Mouse (Mus musculus): ENCODE data around the gene 4930426L09Rik.

GRCm38 (mm10) chr2:19016348-19016747 is 18.2 kb downstream of the 4930426L09Rik start:
- TF ChIP-seq CTCF (IDR thresholded peaks at IDR 0.05; ENCODE audit: low read depth, low read length) (no peak), POLR2A (IDR thresholded peaks at IDR 0.05; ENCODE audit: insufficient read depth, low read length) (no peak), EP300 (IDR thresholded peaks at IDR 0.05; ENCODE audit: insufficient read depth, low read depth, low read length) (no peak)

Data from ES-Bruce4 (cell line).